Mouse (Mus musculus) cerebellum, postnatal 4 days (tissue): ENCODE measurements around the gene Olfr251.
"Not testable (repeated sequence)": the region's sequence is repeated elsewhere in the genome, so short reads cannot be mapped to it uniquely, and the experiment has no call there.

Experiments used
- DNase-seq, 2 experiments: peaks; one replicate each; pipeline ENCODE4 v3.0.0; 2022; ENCODE audit warnings: low spot score in 2 of 2, mixed read lengths in 1 of 2

The Olfr251 gene

DNA sequence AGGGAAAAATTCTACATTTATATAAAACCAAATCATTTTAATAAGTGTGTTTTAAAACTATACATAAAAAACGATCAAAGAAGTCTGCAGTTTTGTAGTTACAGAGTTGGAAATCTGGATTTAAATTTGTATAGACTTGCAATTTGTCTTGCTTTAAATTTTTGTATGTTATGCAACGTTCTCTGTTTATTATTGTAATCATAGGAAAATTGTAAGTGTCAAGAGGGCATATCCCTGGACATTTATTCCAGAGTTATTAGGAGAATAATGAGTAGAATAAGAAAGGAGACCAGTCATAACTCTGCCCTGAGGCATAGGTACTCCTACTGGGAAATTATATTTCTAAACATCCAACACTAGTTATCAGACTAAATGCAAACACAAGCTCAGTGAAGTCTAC, at the start of gene Olfr251:
TSS of gene Olfr251 (plus strand) at position 301 of the 400 bp plus-strand sequence.
- no peak for DNase-seq

DNA sequence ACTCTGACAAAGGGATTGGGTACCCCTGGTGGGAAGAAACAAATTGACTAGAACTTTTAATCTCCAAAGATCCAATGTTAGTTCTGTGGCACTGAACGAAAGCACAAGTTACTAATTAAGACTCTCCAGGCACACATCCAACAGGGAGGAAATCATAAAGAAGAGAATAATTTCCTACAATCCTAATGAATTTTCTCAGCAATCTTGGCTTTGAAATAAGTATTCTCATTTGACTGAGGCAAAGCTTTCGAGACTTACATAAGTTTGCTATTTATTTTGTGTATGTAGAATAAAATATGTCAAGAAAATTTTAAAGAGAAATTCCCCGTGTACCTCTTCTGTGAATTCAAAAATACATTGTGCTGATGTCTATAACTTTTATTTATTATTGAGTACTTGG, 48.1 kb upstream of the Olfr251 start, which contains the start of gene Olfr25:
TSS of gene Olfr25 (plus strand) at position 301 of the 400 bp plus-strand sequence.
- no peak for DNase-seq

DNA sequence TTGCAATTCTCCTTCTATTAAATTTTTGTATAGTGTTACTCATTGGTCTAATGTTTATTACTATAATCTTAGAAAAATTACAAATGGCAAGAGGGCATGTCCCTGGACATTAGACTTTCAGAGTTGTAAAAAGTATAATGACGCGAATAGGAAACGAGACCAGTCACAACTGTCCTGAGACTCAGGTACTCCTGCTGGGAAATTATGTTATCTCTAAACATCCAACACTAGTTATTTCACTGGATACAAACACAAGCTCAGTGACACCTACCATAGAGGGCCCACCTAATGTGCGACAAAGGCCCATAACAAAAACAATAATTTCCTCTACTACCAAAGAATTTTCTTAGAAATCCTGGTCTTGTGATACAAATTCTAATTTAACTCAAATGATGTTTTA, 28.8 kb upstream of the Olfr251 start, which contains the start of gene Olfr898:
TSS of gene Olfr898 (plus strand) at position 301 of the 400 bp plus-strand sequence.
- DNase-seq: no peak

DNA sequence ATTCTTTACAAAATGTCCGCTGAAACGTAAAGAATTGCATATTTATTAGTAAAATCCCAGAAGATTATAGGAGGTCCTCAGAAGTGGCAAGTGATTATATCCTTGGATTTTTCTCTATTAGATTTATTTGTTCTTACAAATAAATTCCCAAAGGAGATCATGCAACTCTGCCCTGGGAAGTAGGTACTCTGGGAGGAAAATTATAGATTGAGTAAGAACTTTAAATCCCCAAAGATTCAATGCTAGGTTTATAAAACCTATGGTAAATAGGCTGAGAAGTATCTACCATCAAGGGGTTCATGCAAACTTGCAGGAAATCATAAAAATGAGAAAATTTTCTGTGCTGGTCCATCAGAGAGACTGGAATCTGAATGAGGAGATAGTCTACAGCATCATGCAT, 10.3 kb upstream of the Olfr251 start, which contains the start of gene Olfr250:
TSS of gene Olfr250 (plus strand) at position 301 of the 400 bp plus-strand sequence.
- no peak for DNase-seq

DNA sequence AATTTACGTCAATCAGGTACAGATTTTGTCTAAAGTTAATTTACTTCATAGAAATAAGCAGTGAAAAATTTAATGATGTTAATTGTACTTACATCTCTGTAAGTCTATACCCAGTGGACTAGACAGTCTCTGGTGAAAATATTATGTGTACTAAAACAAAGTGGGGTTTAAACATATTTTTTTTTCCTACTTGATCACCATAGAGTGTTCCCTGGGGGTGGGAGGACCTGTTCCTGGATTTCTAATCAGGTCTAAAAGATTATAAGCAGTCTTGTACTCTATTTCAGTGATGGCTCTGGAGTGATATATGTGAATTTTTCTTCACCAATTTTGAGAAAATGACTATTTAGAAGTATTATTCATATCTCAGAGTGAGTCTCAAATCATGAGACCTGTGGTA, 24.5 kb downstream of the Olfr251 start, which contains the start of gene Olfr147:
TSS of gene Olfr147 (plus strand) at position 301 of the 400 bp plus-strand sequence.
- DNase-seq: no peak

DNA sequence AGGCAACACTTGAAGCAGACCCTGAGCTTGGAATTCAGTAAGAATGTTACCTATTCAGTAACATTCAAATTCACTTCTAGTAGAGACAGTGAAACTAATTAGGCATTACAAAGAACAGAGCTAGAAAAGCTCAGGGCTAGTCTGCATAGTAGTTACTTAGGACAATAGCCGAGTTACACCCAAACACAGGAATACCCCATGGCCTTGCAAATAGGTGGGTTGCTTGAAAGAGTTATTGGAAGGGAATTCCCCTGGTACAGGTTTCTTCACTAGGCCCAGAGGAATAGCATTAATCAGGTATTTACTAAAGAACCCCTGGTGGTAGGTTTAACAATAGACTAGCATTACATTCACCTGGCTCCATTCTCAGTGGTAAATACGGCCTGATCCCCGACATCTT, 30.6 kb downstream of the Olfr251 start:
- DNase-seq: not testable (repeated sequence)

DNA sequence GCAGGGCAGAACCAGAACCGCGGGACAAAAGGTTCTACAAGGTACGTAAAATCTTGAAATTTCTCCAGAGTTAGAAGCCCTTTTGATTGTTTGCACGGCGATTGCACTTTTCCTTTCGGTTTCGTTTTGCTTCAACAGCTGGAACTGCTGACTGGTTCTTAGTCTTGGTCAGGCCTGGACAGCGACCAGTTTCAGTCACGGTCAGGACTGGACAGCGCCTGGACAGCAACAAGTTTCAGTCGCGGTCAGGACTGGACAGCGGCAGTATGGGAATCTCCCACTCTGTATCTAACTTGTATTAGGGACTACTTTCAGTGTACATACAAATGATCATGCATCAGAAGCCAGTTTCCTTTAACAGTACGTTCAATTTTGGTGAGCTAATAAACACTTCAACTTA, 36.6 kb downstream of the Olfr251 start:
- DNase-seq: not testable (repeated sequence)

DNA sequence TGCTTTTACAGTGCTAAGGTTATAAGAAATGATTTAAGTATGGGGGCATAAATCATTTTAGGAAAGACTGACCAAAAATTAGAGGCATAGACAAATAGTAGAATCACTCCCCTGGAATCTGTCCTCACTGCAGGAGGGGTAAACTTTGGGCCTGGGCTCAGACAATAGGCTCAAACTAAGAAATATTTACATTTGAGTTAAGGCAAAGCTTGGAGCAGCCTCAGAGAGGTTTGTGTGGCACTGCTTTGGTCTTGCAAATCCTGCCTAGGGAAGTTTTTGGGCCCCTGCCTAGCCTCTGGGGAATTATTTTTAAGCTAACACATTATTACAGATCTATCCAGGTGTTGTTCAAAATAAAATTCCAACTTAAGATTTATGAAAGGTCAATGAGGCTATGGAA, 46.9 kb downstream of the Olfr251 start:
- DNase-seq: no peak

DNA sequence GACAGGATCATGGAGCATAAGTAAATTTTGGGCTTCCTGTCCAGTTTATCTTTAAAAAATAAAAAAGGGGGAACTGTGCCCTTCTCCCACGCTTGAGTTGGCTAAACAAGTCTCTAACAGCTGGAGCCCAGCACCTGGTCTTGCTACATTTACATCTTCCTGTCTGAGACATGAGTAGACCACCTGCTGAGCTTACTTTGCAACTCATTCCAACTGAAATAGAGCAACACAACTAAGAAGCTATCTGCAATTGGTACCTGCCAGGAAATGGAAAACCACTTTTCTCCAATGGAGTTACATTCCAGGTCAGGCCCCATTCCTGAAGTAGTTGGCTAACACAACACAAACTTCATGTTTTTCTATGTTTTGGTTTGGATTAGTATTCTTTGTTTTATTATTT, 50.1 kb downstream of the Olfr251 start:
- no peak for DNase-seq

DNA sequence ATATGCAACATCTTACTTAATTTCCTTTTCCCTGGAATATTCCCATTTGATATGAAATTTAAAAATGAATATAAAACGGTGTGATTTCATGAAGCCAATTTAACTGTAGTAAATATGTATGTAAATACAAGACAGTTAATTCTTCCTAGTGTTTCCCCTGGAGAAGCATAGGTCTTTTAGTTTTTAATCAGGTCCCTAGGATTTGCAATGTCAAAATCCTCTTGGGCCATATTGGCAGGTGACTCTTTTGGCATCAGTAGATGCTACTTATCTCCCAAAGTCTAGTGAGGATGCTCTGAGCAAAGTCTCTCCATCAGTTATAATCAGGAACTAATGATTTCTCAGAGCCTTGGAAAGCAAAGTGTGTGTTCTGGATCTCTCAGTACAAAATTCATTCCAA, 52.3 kb downstream of the Olfr251 start, which contains the start of gene Olfr901:
TSS of gene Olfr901 (plus strand) at position 301 of the 400 bp plus-strand sequence.
- DNase-seq: no peak
